Mouse (Mus musculus) liver, adult 2 months (tissue): ENCODE data around the gene Spdye4c. TPM values are rescaled to one million over a fixed set of nuclear protein-coding genes. Genes with fewer than 3 reads are reported as not detected.

ENCODE experiments used
- DNase-seq: peaks from one replicate; pipeline ENCODE4 v3.0.0-alpha.2; 2011; ENCODE audit warnings: low read depth, low spot score; ENCODE audit errors: extremely low read depth
- H3K27ac ChIP-seq: fragments of 200-500 bp; replicated peaks from 2 replicates; pipeline ENCODE4 v1.5.1; 2012; ENCODE audit warnings: low read depth, mild to moderate bottlenecking, control low read depth, inconsistent platforms, low read length; ENCODE audit not compliant: insufficient read depth
- H3K27me3 ChIP-seq: fragments of 200-500 bp; 2 replicates; pipeline ENCODE4 v1.6.1; 2012; ENCODE audit warnings: mild to moderate bottlenecking, moderate library complexity, low read length, inconsistent platforms; ENCODE audit not compliant: control insufficient read depth, insufficient read depth
- H3K36me3 ChIP-seq: fragments of 200-500 bp; 2 replicates; pipeline ENCODE4 v1.6.1; 2012; ENCODE audit warnings: low read length, inconsistent platforms; ENCODE audit not compliant: control insufficient read depth, insufficient read depth
- H3K4me1 ChIP-seq: fragments of 200-500 bp; 2 replicates; pipeline ENCODE4 v1.6.1; 2011; ENCODE audit warnings: low read length; ENCODE audit not compliant: control insufficient read depth, insufficient read depth
- H3K4me3 ChIP-seq: fragments of 200-500 bp; 2 replicates; pipeline ENCODE4 v1.5.1; 2011; ENCODE audit warnings: low read depth, mild to moderate bottlenecking, control low read depth, low read length, moderate library complexity; ENCODE audit not compliant: insufficient read depth
- H3K79me2 ChIP-seq: fragments of 200-500 bp; 2 replicates; pipeline ENCODE4 v1.6.1; 2012; ENCODE audit warnings: inconsistent platforms, mild to moderate bottlenecking, low read length, moderate library complexity; ENCODE audit not compliant: control insufficient read depth, insufficient read depth
- H3K9ac ChIP-seq: fragments of 200-500 bp; 2 replicates; pipeline ENCODE4 v1.6.1; 2012; ENCODE audit warnings: low read depth, mild to moderate bottlenecking, control low read depth, inconsistent platforms, low read length
- CTCF ChIP-seq: fragments of 200-500 bp; IDR thresholded peaks from 2 replicates; pipeline ENCODE4 v1.5.1; 2011; ENCODE audit warnings: low read depth, low read length, control low read depth
- POLR2A ChIP-seq: fragments of 200-500 bp; IDR thresholded peaks from 2 replicates; pipeline ENCODE4 v1.6.1; 2011; ENCODE audit warnings: low read length, control low read depth; ENCODE audit not compliant: insufficient read depth; ENCODE audit errors: extremely low read depth
- WGBS: fragments of 180-500 bp; shearing (Covaris S2); methylation state at CpG from one replicate; pipeline ENCODE4 v1.1.7; 2018; 5-methylcytosine and 5-hydroxymethylcytosine counted together
- polyA plus RNA-seq: library from polyadenylated mRNA; depleted of rRNA; stranded (reverse); fragments of >200 nt; gene quantifications from 2 replicates; pipeline ENCODE4 v1.2.3, GENCODE M21; 2012
- total RNA-seq: library from RNA; depleted of rRNA; stranded (reverse); fragments of >200 nt; gene quantifications from 2 replicates; pipeline ENCODE4 v1.2.3, GENCODE M21; 2014

The Spdye4c gene
- total and polyA plus RNA-seq, 2 experiments, result not detected

GRCm38 (mm10) chr2:128564195-128564594, 26.8 kb upstream of the Spdye4c start:
- TF ChIP-seq POLR2A (no peak), CTCF (peak; percentile 25; the same call in 1 of the 2 replicates)
- H3K9ac ChIP-seq, result no peak overlapping the region
- no peak overlapping the region for H3K27ac ChIP-seq
- H3K27me3 ChIP-seq, result no peaks in the 10 kb centered on the region
- H3K79me2 ChIP-seq, result no peaks in the 10 kb centered on the region
- no peaks in the 10 kb centered on the region for H3K36me3 ChIP-seq
- DNase-seq, result no peak
- no peak overlapping the region for H3K4me3 ChIP-seq
- H3K4me1 ChIP-seq, result peaks cover 23% of the 10 kb centered on the region
- WGBS, result 94% methylated on average over 3 of the region's 3 CpGs

- Histone ChIP-seq H3K4me3 (no peak overlapping the region), H3K4me1 (peaks cover 23% of the 10 kb centered on the region), H3K27ac (peak overlapping the region; percentile 38), H3K9ac (no peak overlapping the region), H3K79me2 (no peaks in the 10 kb centered on the region), H3K27me3 (no peaks in the 10 kb centered on the region), H3K36me3 (no peaks in the 10 kb centered on the region)
- no peak for DNase-seq
- 66% methylated on average over 8 of the region's 8 CpGs for WGBS
- TF ChIP-seq CTCF (no peak), POLR2A (no peak)
These were observed 25.1 kb upstream of the Spdye4c start for GRCm38 (mm10) chr2:128565904-128566303.

- H3K79me2 ChIP-seq, result no peaks in the 10 kb centered on the region
- H3K27ac ChIP-seq, result peak overlapping the region; percentile 38
- H3K4me1 ChIP-seq, result peaks cover 23% of the 10 kb centered on the region
- H3K9ac ChIP-seq, result no peak overlapping the region
- TF ChIP-seq CTCF (peak; percentile 50), POLR2A (no peak)
- no peak overlapping the region for H3K4me3 ChIP-seq
- H3K36me3 ChIP-seq, result no peaks in the 10 kb centered on the region
- 50% methylated on average over 10 of the region's 10 CpGs for WGBS
- H3K27me3 ChIP-seq, result no peaks in the 10 kb centered on the region
- DNase-seq, result peak; percentile 92
These were observed 24.5 kb upstream of the Spdye4c start for GRCm38 (mm10) chr2:128566304-128567147.

GRCm38 (mm10) chr2:128568018-128568417, 23.0 kb upstream of the Spdye4c start:
- WGBS, result 23% methylated on average over 6 of the region's 6 CpGs
- Histone ChIP-seq H3K36me3 (no peaks in the 10 kb centered on the region), H3K4me1 (peaks cover 23% of the 10 kb centered on the region), H3K27ac (peak overlapping the region; percentile 75), H3K9ac (no peak overlapping the region), H3K4me3 (no peak overlapping the region), H3K79me2 (no peaks in the 10 kb centered on the region), H3K27me3 (no peaks in the 10 kb centered on the region)
- peak; percentile 89 for DNase-seq
- no peak for TF ChIP-seq CTCF
- TF ChIP-seq POLR2A, result no peak

GRCm38 (mm10) chr2:128568490-128568889, 22.5 kb upstream of the Spdye4c start:
- whole genome bisulfite sequencing, result 66% methylated on average over 4 of the region's 4 CpGs
- Histone ChIP-seq H3K9ac (no peak overlapping the region), H3K79me2 (no peaks in the 10 kb centered on the region), H3K4me1 (peaks cover 23% of the 10 kb centered on the region), H3K27me3 (no peaks in the 10 kb centered on the region), H3K36me3 (no peaks in the 10 kb centered on the region), H3K27ac (no peak overlapping the region), H3K4me3 (no peak overlapping the region)
- TF ChIP-seq POLR2A (no peak), CTCF (no peak)
- DNase-seq, result no peak

- Histone ChIP-seq H3K4me1 (peaks cover 19% of the 10 kb centered on the region), H3K36me3 (no peaks in the 10 kb centered on the region), H3K27ac (no peak overlapping the region), H3K79me2 (no peaks in the 10 kb centered on the region), H3K9ac (no peak overlapping the region), H3K27me3 (no peaks in the 10 kb centered on the region), H3K4me3 (no peak overlapping the region)
- WGBS, result 87% methylated on average over 4 of the region's 4 CpGs
- TF ChIP-seq CTCF (no peak), POLR2A (no peak)
- no peak for DNase-seq
These were observed 20.0 kb upstream of the Spdye4c start for GRCm38 (mm10) chr2:128571001-128571400.
